Mouse (Mus musculus) brain, embryonic 14.5 days (tissue): ENCODE data around the gene Capn1.

Experiments
- CTCF ChIP-seq: fragments of 200-500 bp; IDR thresholded peaks from 2 replicates; pipeline ENCODE4 v1.5.1; 2012; ENCODE audit warnings: inconsistent platforms, mild to moderate bottlenecking, moderate library complexity, borderline replicate concordance; ENCODE audit not compliant: insufficient read depth, insufficient read length; ENCODE audit errors: extremely low read depth
- POLR2A ChIP-seq: fragments of 200-500 bp; IDR thresholded peaks from 2 replicates; pipeline ENCODE4 v1.6.1; 2012; ENCODE audit warnings: mild to moderate bottlenecking, inconsistent platforms, borderline replicate concordance; ENCODE audit not compliant: poor library complexity, insufficient read depth, insufficient read length, severe bottlenecking; ENCODE audit errors: extremely low read depth

DNA sequence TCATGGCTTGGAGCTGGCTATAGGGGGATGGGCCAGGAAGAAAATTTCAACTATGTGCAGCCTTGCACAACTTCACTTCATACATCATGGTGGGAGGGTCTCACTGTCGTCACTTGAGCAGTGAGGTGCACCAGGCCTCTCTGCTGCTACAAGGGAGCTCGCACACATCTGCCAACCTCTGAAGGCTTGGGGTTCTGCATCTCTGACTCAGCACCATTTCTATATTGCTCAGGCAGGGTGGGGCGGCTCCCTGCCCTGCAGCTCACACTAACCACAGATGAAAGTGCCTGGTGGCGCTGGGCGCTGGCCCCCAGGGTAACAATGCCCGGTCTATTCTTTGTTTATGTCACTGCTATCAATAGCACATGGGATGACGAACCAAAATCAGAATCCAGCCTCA is 70.7 kb downstream of the Capn1 start:
- TF ChIP-seq CTCF (no peak), POLR2A (no peak)
